Mouse (Mus musculus): ENCODE results near the gene Cct7.
"Not testable (repeated sequence)": the region's sequence is repeated elsewhere in the genome, so short reads cannot be mapped to it uniquely, and the experiment has no call there.

DNA sequence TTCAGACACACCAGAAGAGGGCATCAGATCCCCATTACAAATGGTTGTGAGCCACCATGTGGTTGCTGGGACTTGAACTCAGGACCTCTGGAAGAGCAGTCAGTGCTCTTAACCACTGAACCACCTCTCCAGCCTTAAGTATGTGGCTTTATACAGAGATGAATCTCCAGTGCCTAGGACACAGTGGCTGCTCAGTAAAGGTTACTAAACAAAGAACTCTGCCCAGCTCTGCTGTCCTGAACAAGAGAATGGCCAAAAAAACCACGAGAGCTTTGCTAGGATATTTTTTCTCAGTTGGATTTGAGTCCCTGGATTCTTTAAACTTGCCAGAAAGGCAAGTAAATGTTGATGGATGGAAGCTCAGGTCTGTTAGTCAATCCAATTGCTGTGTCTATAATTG lies 1.2 kb upstream of the Cct7 start:
- TF ChIP-seq CTCF (IDR thresholded peaks at IDR 0.05; ENCODE audit: control insufficient read depth, insufficient read depth, insufficient replicate concordance, low read depth, low read length); POLR2A (IDR thresholded peaks at IDR 0.05; ENCODE audit: control insufficient read depth, low read depth, low read length): not testable (repeated sequence)
